Mouse (Mus musculus) MEL (cell line): ENCODE measurements around the gene Bad. TPM values are rescaled to one million over a fixed set of nuclear protein-coding genes. Genes with fewer than 3 reads are reported as not detected.

Experiments
- DNase-seq: peaks from one replicate; pipeline ENCODE4 v3.0.0; 2011; ENCODE audit warnings: low read depth, low spot score
- H3K27ac ChIP-seq: 2 replicates; pipeline ENCODE4 v1.5.1; 2012; ENCODE audit warnings: low read depth, mild to moderate bottlenecking, control low read depth, low read length, moderate library complexity; ENCODE audit not compliant: control insufficient read depth
- H3K27me3 ChIP-seq, 2 experiments: fragments of 150-350 bp in 1 of 2; sonication (generic) in 1 of 2; 2 replicates each; pipeline ENCODE4 v1.6.1; 2012; ENCODE audit warnings: low read length in 2 of 2, mild to moderate bottlenecking in 2 of 2, improper control_type of control experiment in 1 of 2, moderate library complexity in 1 of 2; ENCODE audit not compliant: insufficient read depth in 2 of 2, control insufficient read depth in 1 of 2
- H3K36me3 ChIP-seq, 2 experiments: 2 replicates each; pipeline ENCODE4 v1.6.1; 2012 to 2014; ENCODE audit warnings: low read length in 2 of 2, improper control_type of control experiment in 1 of 2, inconsistent platforms in 1 of 2, mild to moderate bottlenecking in 1 of 2; ENCODE audit not compliant: insufficient read depth in 2 of 2, control insufficient read depth in 1 of 2
- H3K4me1 ChIP-seq, 2 experiments: fragments of 150-350 bp in 1 of 2; sonication (generic) in 1 of 2; 2 replicates each; pipeline ENCODE4 v1.6.1; 2012; ENCODE audit warnings: low read length in 2 of 2, improper control_type of control experiment in 1 of 2, mild to moderate bottlenecking in 1 of 2; ENCODE audit not compliant: insufficient read depth in 2 of 2, control insufficient read depth in 1 of 2
- H3K4me3 ChIP-seq, 2 experiments: fragments of 150-350 bp in 1 of 2; sonication (generic) in 1 of 2; 2 replicates each; pipeline ENCODE4 v1.5.1; 2012; ENCODE audit warnings: low read depth in 2 of 2, low read length in 2 of 2, mild to moderate bottlenecking in 2 of 2, moderate library complexity in 2 of 2, control low read depth in 1 of 2, improper control_type of control experiment in 1 of 2; ENCODE audit not compliant: control insufficient read depth in 1 of 2, insufficient read depth in 1 of 2
- H3K79me2 ChIP-seq: 2 replicates; pipeline ENCODE4 v1.6.1; 2012; ENCODE audit warnings: mild to moderate bottlenecking, low read length, moderate library complexity; ENCODE audit not compliant: control insufficient read depth, poor library complexity, insufficient read depth
- H3K9ac ChIP-seq: 2 replicates; pipeline ENCODE4 v1.6.1; 2012; ENCODE audit warnings: low read depth, mild to moderate bottlenecking, control low read depth, low read length, moderate library complexity; ENCODE audit not compliant: control insufficient read depth, poor library complexity, severe bottlenecking
- H3K9me3 ChIP-seq: fragments of 150-350 bp; sonication (generic); replicated peaks from 2 replicates; pipeline ENCODE4 v1.6.1; 2012; ENCODE audit warnings: mild to moderate bottlenecking, low read length, improper control_type of control experiment, moderate library complexity; ENCODE audit not compliant: insufficient read depth
- CHD2 ChIP-seq: IDR thresholded peaks from 2 replicates; pipeline ENCODE4 v1.6.1; 2011; ENCODE audit warnings: low read length, improper control_type of control experiment
- CTCF ChIP-seq, 3 experiments: IDR thresholded peaks in 2 of 3; conservative IDR thresholded peaks in 1 of 3; 2 replicates each; pipeline ENCODE4 v1.5.1; 2011 to 2012; ENCODE audit warnings: low read length in 3 of 3, low read depth in 2 of 3, mild to moderate bottlenecking in 2 of 3, improper control_type of control experiment in 1 of 3, inconsistent platforms in 1 of 3, mixed read lengths in 1 of 3, moderate library complexity in 1 of 3; ENCODE audit not compliant: control insufficient read depth in 1 of 3, insufficient read depth in 1 of 3, poor library complexity in 1 of 3, severe bottlenecking in 1 of 3
- ELF1 ChIP-seq: IDR thresholded peaks from 2 replicates; pipeline ENCODE4 v1.6.1; 2014; ENCODE audit warnings: low read depth, mild to moderate bottlenecking, inconsistent platforms, low read length, improper control_type of control experiment, moderate library complexity
- ETS1 ChIP-seq: IDR thresholded peaks from 2 replicates; pipeline ENCODE4 v1.6.1; 2012; ENCODE audit warnings: low read depth, mild to moderate bottlenecking, inconsistent platforms, low read length, improper control_type of control experiment, moderate library complexity
- MAX ChIP-seq: IDR thresholded peaks from 2 replicates; pipeline ENCODE4 v1.6.1; 2011; ENCODE audit warnings: low read length, improper control_type of control experiment
- MAZ ChIP-seq: IDR thresholded peaks from 2 replicates; pipeline ENCODE4 v1.6.1; 2012; ENCODE audit warnings: low read depth, mild to moderate bottlenecking, inconsistent platforms, low read length, improper control_type of control experiment
- MEF2A ChIP-seq: IDR thresholded peaks from 2 replicates; pipeline ENCODE4 v1.6.1; 2014; ENCODE audit warnings: low read depth, mild to moderate bottlenecking, inconsistent platforms, low read length, improper control_type of control experiment; ENCODE audit not compliant: poor library complexity, insufficient replicate concordance, severe bottlenecking; ENCODE audit errors: extremely low read depth
- MXI1 ChIP-seq: IDR thresholded peaks from 2 replicates; pipeline ENCODE4 v1.6.1; 2011; ENCODE audit warnings: mild to moderate bottlenecking, low read depth, low read length, improper control_type of control experiment
- POLR2A ChIP-seq, 2 experiments: IDR thresholded peaks; 2 replicates each; pipeline ENCODE4 v1.6.1; 2011 to 2012; ENCODE audit warnings: low read length in 2 of 2, mild to moderate bottlenecking in 2 of 2, control low read depth in 1 of 2, improper control_type of control experiment in 1 of 2, low read depth in 1 of 2, moderate library complexity in 1 of 2; ENCODE audit not compliant: control insufficient read depth in 1 of 2, insufficient read depth in 1 of 2, poor library complexity in 1 of 2
- RAD21 ChIP-seq: IDR thresholded peaks from 2 replicates; pipeline ENCODE4 v1.6.1; 2011; ENCODE audit warnings: mild to moderate bottlenecking, low read depth, low read length, improper control_type of control experiment
- SMC3 ChIP-seq: IDR thresholded peaks from 2 replicates; pipeline ENCODE4 v1.6.1; 2011; ENCODE audit warnings: low read depth, low read length, improper control_type of control experiment
- TBP ChIP-seq: IDR thresholded peaks from 2 replicates; pipeline ENCODE4 v1.8.0; 2011; ENCODE audit warnings: low read depth, low read length, improper control_type of control experiment
- TCF12 ChIP-seq: IDR thresholded peaks from 2 replicates; pipeline ENCODE4 v1.6.1; 2014; ENCODE audit warnings: low read depth, mild to moderate bottlenecking, inconsistent platforms, low read length, improper control_type of control experiment, moderate library complexity
- UBTF ChIP-seq: IDR thresholded peaks from 2 replicates; pipeline ENCODE4 v1.6.1; 2012; ENCODE audit warnings: low read depth, mild to moderate bottlenecking, inconsistent platforms, low read length, improper control_type of control experiment, moderate library complexity, borderline replicate concordance; ENCODE audit not compliant: insufficient read depth
- USF1 ChIP-seq: IDR thresholded peaks from 2 replicates; pipeline ENCODE4 v1.6.1; 2014; ENCODE audit warnings: low read depth, mild to moderate bottlenecking, inconsistent platforms, low read length, improper control_type of control experiment, moderate library complexity
- USF2 ChIP-seq, 2 experiments: IDR thresholded peaks; 2 replicates each; pipeline ENCODE4 v1.6.1; 2011 to 2012; ENCODE audit warnings: improper control_type of control experiment in 2 of 2, low read length in 2 of 2, borderline replicate concordance in 1 of 2, inconsistent platforms in 1 of 2, low read depth in 1 of 2, mild to moderate bottlenecking in 1 of 2; ENCODE audit not compliant: insufficient read depth in 1 of 2
- polyA plus RNA-seq, 2 experiments: library from polyadenylated mRNA; stranded (reverse) in 1 of 2; unstranded in 1 of 2; fragments of >175 nt in 1 of 2; fragments of >200 nt in 1 of 2; gene quantifications; 2 replicates each; pipeline versions ENCODE4 v1.2.1 to v1.2.4; 2012; ENCODE audit warnings: low replicate concordance in 2 of 2, low read depth in 1 of 2; ENCODE audit not compliant: insufficient read length in 2 of 2, insufficient read depth in 1 of 2, missing spikeins in 1 of 2
- total RNA-seq: library from RNA; depleted of rRNA; stranded (reverse); fragments of 300-350 nt; gene quantifications from 2 replicates; pipeline ENCODE4 v1.2.3, GENCODE M21; 2012

Gene Bad
- total and polyA plus RNA-seq, 3 experiments, result 51.7 to 69.7 TPM; not detected in 1

- TF ChIP-seq MEF2A, result no peak
- TF ChIP-seq, all 39 proteins: peak for 10
Measured at GRCm38 (mm10) chr19:6942249-6942691, 609 bp downstream of the Bad start, which contains the start of gene Gpr137 (continued).

GRCm38 (mm10) chr19:6942764-6943163 is 1.1 kb downstream of the Bad start:
- peak overlapping the region; percentile 41 for H3K27ac ChIP-seq
- peak overlapping the region; percentile 75 for H3K9ac ChIP-seq
- peaks cover 0 to 2% of the 10 kb centered on the region in 2 experiments; a peak in 1 of 4 replicates for H3K36me3 ChIP-seq
- no peaks in the 10 kb centered on the region for H3K27me3 ChIP-seq
- DNase-seq, result no peak
- TF ChIP-seq MEF2A (no peak), TCF12 (no peak), MAX (no peak), SMC3 (no peak), MXI1 (no peak), USF2 (IDR thresholded peaks at IDR 0.05; ENCODE audit: borderline replicate concordance in 1 of 2, insufficient read depth in 1 of 2, low read depth in 1 of 2, low read length in 2 of 2) (no peak), ELF1 (no peak), CTCF (IDR thresholded peaks at IDR 0.05 in 2 of 3, conservative IDR thresholded peaks at IDR 0.05 in 1 of 3; ENCODE audit: control insufficient read depth in 1 of 3, insufficient read depth in 1 of 3, low read depth in 2 of 3, low read length in 3 of 3, poor library complexity in 1 of 3, severe bottlenecking in 1 of 3) (no peak), TBP (no peak), ETS1 (no peak), CHD2 (no peak), UBTF (no peak), USF1 (no peak), MAZ (no peak), RAD21 (no peak)
- H3K4me3 ChIP-seq, result peak overlapping the region; percentile 62 to 78
- peaks cover 0 to 10% of the 10 kb centered on the region in 2 experiments; a peak in 2 of 4 replicates for H3K4me1 ChIP-seq
- peaks cover 8% of the 10 kb centered on the region; the same call in 1 of the 2 replicates for H3K79me2 ChIP-seq
- no peaks in the 10 kb centered on the region for H3K9me3 ChIP-seq

- Histone ChIP-seq H3K79me2 (peaks cover 8% of the 10 kb centered on the region; the same call in 1 of the 2 replicates), H3K27ac (no peak overlapping the region), H3K9ac (no peak overlapping the region), H3K4me3 (no peak overlapping the region), H3K9me3 (no peaks in the 10 kb centered on the region), H3K27me3 (no peaks in the 10 kb centered on the region), H3K36me3 (peaks cover 0 to 2% of the 10 kb centered on the region in 2 experiments; a peak in 1 of 4 replicates), H3K4me1 (peaks cover 0 to 10% of the 10 kb centered on the region in 2 experiments; a peak in 2 of 4 replicates)
- no peak for TF ChIP-seq POLR2A (IDR thresholded peaks at IDR 0.05; ENCODE audit: control insufficient read depth in 1 of 2, insufficient read depth in 1 of 2, low read depth in 1 of 2, low read length in 2 of 2, poor library complexity in 1 of 2)
- no peak for DNase-seq
Measured at GRCm38 (mm10) chr19:6943709-6944108, 2.0 kb downstream of the Bad start.
